Mouse (Mus musculus) adrenal gland, postnatal 36 days (tissue): ENCODE data around the gene Coq10b. TPM values are rescaled to one million over a fixed set of nuclear protein-coding genes. Genes with fewer than 3 reads are reported as not detected.
"Not testable (repeated sequence)": the region's sequence is repeated elsewhere in the genome, so short reads cannot be mapped to it uniquely, and the experiment has no call there.

Experiments
- DNase-seq, 2 experiments: peaks; one replicate each; pipeline ENCODE4 v3.0.0; 2021; ENCODE audit warnings: mixed read lengths in 1 of 2
- total RNA-seq, 2 experiments: library from RNA; stranded (reverse); gene quantifications; 2 replicates each; pipeline ENCODE4 v1.2.3; 2021

The Coq10b gene
- total RNA-seq, 2 experiments from 2014 or later, result 142 to 168 TPM

DNA sequence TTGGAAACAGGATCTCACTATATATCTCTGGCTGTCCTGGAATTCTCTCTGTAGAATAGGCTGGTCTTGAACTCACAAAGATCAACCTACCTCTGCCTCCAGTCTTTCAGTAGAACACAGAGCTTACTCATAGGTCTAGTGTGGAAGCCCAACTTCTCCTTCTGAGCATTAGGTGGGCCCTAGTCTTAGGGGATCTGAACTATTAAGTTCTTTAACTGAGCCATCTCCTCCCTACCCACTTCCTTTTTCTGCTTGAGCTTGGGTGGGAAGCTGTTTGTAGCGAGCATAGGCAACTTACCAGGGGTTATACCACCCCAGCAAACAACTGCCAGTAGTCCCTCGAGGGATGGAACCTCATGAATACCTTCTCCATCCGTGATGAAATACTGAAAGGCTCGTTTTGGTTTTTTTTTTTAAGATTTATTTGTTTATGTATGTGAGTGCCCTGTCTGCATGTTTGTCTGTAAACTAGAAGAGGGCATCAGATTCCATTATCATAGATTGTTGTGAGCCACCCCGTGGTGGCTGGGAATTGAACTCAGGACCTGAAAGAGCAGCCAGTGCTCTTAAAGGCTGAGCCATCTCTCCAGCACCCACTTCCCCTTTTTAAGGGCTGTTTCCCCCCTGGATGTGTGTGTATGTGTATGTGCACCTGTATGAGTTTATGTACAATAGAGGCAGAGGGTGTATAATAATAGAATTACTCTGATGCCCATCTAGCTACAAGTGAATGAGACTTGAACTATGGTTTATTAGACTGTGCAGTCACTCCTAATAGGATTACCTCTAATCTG, 2.9 kb downstream of the Coq10b start:
- DNase-seq, result no peak

DNA sequence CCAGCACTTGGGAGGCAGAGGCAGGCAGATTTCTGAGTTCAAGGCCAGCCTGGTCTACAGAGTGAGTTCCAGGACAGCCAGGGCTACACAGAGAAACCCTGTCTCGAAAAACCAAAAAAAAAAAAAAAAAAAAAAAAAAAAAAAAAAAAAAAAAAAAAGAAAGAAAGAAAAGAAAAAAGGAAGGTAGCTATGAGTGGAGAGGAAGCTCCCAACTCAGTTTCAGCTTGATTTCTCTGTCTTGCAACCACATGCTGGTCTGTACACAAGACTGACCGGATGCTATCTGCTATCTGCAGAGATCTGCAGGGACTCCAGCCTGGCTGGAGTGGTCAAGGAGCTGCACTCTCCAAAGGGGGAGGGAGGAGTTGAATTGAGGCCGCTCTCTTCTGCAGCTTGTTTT, 5.8 kb downstream of the Coq10b start:
- DNase-seq, result not testable (repeated sequence)

DNA sequence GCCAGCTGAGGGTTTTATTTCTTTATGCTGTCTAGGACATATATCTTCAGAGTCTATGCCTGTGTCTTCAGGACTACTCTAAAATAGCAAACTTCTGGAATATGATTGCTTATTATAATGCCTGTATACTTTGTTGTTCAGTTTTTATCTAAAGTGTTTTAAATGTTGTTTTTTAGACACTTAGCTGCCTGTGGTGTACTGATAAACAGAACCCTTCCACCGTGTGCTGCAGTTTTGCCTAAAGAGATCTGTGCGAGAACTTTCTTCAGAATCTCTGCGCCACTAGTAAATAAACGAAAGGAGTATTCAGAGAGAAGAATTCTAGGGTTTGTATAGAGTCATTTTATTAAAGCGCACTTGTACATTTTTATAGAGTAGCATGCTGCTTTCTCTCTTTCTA, 8.5 kb downstream of the Coq10b start:
- no peak for DNase-seq

DNA sequence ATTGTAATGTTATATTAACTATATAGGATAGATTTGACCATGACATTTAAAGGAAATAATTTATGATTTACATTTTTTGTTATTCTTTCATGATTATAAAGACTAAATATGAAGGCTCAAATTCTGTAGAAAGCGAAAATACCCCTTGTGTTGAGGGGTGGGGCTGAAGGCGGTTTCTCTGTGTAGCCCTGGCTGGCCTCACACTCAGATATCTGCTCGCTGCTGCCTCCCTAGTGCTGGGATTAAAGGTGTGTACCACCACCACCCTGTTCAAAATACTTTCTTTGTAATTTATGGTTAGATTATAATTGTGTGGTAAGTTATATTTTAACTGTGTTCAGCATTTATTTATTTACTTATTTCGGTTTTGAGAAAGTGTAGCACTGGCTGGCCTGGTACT, 9.2 kb downstream of the Coq10b start:
- DNase-seq, result no peak

DNA sequence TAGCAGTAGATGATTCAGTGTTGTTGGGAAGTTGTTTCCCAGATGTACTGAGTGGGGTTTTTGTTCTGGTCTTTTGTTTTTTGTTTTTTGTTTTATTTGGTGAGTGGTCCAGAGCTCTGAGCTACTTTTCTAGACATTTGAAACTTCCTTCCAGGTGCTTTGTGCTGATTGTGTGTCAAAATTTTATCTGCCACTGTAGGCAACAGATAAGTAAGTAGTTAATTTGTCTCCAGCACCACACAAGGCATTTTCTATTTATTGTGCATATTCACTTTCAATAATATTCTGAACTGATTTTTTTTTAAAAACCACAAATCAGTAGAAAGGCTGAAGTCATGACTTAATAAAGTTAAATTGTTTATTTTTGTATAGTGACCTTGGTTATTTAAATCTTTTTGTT, 19.8 kb downstream of the Coq10b start:
- DNase-seq, result not testable (repeated sequence)

DNA sequence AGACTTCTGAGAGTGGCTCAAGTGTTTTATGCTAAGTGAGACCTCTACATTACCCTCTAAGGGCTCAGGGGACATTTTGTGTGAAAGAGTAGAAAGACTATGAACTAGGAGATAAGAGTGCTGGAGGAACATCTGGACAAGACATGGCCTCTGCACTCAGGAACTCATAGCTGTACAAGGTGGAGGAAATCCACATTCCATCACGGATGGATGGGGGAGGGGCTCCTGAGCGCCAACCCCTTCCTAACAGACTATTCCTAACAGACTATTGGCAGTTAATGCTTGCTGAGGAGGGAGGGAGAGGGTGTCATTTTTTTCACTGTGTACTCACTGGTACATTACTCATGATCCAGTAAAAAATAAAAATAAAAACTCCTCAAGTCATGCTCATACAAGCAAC, 22.2 kb downstream of the Coq10b start:
- DNase-seq, result peak in 1 of 2 experiments; percentile 21

DNA sequence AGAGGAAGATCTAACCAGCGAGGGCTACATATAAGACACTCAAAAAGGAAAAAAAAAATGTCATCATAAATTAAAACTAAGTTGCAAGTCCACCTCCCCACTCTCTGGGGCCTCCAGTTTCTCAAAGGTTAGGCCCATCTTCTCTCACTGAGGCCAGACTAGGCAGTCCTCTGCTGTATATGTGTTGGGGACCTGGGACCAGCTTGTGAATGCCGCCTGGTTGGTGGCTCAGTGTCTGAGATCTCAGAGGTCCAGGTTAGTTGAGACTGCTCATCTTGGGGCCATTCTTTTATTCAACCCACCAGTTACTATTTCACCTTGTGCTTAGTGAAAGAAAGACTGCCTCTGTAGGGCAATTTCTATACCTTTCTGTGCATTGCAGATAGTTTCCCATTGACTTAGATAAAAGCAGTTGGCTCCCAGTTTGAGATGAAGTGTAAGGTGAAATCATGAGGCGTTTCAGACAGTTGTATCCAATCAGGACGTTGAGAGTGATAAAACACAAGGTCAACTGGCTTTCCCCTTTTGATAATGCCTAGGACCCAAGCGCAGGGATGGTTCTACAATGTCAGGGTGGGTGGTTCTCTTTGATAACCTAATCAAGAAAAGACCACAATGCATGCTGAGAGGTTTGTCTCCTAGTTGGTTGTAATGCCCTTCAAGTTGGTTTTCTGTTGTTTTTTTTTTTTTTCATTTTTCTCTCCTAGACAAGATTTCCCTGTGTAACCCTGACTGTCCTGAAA, 23.3 kb downstream of the Coq10b start:
- no peak for DNase-seq

DNA sequence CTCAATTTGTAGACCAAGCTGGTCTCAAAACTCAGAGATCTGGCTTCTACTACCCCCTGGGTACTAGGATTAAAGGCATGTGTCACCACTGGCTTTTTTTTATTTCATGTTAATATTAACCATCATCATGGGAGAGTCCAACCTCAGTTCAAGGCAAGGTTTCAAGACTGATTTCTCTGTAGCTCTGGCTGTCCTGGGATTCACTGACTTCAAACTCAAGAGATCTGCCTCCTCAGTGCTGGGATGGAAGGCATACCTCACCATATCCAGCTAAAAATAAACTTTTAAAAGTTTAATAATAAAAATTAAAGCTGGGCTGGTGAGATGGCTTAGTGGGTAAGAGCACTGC, 23.8 kb downstream of the Coq10b start:
- no peak for DNase-seq

DNA sequence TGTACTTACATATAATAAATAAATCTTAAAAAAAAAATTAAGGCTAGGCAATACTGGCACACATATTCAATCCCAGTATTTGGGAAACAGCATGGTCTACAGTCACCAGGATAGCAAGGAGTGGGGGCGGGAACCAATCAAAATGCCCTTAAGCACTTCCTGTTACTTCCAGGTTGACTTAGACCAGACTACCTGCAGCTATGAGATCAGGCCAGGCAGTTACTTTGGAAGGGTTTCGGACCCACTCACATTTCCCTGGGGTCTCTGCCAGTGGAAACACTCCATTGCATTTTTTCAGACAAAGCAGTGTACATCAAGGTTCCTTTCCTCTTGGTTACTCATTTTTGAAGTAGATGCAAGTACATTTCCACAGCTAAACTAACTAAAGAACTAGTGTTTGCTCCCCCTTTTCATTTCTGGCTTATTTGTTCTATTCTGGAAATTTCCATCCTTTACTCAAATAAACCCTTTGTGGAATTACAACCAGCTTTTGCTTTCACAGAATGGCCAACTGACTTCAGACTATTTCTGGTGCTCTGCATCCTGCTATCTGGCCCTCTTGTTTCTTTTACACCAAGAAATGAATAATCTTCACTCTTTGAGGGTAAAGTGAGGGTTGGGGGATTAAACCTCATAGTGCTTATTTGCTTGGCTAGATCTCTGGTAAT, 24.4 kb downstream of the Coq10b start:
- DNase-seq, result peak; percentile 34 to 40

DNA sequence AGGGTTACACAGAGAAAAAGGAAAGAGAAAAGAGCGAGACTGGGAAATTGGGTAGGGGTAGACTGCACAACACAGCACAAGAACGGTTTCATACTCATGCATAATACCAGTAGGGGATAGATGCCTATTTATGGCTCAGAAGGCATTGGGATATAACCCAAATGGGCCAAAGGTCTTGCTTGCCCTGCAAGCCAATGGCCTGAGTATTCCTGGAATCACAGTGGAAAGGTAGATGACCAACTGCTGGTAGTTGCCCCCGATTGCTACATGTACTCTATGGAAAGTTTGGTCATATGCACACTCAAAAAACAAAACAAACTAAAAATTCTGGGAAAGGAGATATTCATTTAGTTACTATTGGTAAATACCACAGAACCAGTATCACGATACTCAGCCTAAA, 27.1 kb downstream of the Coq10b start:
- peak in 1 of 2 experiments; percentile 18 for DNase-seq

DNA sequence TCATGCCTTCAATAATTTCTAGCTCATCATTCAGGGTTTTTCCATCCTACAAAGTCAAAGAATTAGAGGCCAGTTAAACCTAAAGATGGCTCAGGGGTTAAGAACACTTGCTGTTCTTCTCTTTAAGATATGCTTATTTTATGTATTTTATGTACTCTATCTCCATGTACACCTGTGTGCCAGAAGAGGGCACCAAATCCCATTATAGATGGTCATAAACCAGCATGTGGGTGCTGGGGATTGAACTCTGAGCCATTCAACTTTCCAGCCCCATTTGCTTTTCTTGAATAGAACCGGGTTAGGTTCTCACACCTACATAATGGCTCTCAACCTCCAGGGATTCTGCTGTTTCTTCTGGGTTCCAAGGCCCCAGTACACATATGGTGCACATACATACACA, 29.5 kb downstream of the Coq10b start:
- DNase-seq, result no peak

DNA sequence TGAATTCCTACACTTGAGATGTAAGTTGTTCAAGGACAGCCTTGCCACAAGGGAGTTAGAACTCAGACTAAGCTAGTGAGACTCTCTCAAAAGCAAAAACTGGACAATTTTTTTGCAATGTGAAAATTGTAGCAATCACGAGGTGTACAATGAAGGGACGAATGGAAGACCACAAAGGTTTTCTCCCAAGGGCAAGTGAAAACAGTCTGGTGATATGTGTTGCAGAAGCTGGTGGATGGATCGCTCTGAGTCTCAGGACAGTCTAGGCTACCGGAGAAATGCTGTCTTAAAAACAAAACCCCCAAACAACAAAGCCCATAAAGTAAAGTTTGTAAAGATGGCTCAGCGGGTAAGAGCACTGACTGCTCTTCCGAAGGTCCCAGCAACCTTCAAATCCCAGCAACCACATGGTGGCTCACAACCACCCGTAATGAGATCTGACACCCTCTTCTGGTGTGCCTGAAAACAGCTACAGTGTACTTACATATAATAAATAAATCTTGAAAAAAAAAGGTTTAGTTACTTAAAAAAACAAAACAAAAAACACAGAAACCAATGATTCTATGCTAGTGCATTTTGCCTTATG, 33.3 kb downstream of the Coq10b start:
- DNase-seq, result peak in 1 of 2 experiments; percentile 28

DNA sequence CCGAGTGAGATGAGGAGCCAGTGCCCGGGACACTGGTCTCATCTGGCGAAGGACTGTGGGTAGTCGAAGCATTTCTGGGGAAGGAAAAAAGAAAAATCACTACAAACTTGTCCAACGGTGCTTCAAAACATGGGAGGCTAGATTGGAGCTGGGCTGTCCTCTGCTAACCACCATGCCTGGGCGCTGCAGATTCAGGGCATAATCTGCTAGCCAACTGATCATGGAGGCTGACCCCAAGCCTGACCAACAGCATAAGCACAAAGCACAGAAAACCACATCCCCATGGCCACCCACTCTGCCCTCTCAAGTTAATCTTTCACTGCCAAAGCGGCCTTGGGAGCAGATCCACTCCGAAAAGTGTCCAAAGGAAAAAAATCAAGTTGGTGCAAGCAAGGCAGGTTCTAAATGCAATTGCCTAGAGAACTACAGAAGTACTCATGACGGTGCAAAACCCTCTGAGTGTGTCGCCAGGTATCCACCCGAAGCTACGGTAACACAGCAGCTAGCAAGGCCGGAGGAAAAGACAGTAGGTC, 34.4 kb downstream of the Coq10b start:
- DNase-seq, result peak; percentile 39 to 40

DNA sequence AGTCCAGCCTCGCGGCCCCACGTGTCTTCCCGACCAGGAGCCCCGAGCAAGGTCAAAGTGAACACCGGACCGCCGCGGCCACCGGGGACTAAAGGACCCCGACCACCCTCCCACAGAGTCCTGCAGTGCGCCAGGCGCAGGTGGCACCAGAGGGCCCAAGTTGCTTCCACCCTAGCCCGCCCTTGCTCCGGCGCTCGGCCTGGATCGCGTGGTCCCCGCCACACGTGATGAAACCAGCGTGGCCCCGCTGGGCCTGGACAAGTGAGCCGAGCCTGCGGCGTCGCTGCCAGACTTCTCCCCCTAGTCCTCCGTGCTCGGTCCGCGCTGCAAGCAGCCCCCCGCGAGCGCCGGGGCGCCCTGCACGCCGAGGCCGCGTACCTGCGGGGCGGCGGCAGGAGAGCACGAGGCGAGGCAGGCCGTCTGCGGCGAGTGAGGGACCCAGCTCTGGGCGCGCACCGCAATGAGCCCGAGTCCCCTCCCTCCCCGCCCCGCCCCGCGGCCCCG, 34.9 kb downstream of the Coq10b start:
- peak in 1 of 2 experiments; percentile 77 for DNase-seq

DNA sequence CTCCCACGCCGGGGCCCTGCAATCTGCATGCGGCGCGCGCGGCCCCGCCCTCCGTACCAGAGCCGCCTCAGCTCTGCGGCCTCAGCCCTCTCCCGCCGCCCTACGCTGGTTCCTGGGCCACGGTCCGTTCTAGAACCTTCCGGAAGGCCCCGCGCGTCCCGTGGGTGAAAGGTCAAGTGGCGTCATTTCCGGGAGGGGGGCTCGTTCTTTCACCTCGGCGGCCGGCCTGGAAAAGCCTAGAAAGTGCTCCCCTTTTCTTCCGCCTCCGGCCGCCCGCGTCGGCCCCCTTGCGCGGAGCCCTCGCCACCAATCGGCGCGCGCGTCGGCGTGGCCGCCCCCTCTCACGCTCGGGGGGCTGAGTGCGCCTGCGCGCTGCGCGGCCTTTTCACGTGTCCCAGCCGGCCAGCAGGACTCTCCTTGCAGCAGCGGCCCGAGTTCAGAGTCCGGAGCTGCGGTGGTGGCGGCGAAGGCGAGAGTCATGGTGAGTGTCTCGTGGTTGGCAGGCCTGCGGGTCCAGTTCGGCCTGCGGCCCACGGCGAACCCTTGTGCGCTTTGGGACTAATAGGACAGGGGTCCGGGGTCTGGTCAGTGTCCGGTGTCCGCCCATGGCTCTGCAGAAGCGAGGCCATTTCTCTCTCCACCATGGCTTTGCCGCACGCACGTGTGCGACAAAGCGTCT, 35.5 kb downstream of the Coq10b start, which contains the start of the genes Hspe1 and Hspd1:
Gene Hspe1 (plus strand): TSS at position 201 of the 679 bp plus-strand sequence.
Gene Hspd1 (minus strand): TSS at position 312 of the 679 bp plus-strand sequence.
- peak; percentile 99 for DNase-seq

DNA sequence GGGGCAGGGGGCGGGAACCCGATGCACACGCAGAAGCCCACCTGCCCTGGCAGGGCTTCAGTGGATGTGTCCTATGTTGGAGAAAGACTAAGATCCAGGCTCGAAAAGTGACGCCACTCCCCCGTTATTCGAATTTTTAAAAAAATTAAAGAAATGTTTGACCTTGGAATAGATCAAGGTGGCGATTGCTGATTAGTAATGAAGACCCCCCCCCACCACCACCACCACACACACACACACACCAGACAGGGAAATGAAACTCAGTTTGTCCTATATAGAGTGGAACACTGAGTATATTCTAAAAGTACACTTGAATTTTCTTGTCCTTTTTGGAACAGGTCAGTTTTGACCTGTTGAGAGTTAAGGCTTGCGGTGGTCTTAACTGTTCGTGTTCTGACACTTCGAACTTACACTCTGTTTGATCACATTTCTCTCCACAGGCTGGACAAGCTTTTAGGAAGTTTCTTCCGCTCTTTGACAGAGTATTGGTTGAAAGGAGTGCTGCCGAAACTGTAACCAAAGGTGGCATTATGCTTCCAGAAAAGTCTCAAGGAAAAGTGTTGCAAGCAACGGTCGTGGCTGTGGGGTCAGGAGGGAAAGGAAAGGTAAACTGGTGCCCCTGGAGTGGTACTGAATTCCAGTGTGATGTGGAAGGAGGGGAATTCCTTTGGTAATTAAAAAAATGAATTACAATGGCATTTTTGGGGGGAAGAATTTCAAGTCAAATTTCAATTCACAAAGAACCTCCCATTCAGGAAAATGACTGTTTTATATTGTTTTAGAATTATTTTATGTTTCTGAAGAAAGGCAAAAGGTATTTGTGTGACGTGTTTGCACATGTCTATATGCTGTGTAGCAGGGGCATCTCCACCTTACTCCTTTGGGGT, 36.3 kb downstream of the Coq10b start:
- DNase-seq, result no peak

DNA sequence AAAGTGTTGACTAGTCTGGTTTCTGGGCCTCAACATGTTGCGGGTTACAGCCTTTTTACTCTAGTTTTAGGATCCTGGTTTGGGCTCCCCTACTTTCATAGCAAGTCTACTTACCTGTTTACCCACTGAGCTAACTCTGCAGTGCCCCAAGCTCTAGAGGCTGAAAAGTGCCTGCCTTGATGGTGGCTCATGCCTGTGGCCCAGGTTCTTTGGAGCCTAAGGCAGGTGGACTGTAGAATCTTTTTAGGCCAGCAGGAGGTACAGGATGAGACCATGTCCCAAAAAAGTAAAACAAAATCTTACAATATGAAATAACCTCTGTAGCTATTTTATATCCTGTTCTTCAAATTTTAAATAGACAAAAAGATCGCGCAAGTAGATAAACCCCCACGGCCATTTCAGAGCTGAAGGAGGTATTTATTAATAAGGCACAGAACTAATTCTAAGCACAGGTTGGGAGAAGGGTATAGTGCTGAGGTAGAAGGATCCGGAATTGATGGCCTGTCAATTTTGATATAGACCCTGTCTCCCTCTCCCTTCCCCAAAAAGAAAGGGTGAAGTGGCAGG, 37.0 kb downstream of the Coq10b start:
- DNase-seq, result no peak

DNA sequence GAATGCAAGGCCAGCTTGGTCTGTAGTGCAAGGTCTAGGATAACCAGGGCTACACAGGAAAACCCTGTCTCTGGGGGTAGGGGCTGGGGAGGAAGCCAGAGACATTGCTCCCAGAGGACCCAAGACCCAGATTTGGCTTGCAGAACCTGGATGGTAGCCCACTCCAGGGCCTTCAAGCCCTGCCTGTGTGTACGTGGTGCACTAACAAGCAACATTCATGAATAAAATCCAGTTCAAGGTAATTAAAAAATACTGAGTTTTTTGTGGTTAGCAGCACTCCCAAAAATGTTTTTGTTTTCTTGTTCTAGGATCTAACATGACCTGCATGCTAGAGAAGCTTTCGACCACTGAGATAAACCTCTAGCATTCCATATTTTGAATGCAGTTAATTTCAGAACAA, 39.5 kb downstream of the Coq10b start:
- peak; percentile 60 to 62 for DNase-seq

DNA sequence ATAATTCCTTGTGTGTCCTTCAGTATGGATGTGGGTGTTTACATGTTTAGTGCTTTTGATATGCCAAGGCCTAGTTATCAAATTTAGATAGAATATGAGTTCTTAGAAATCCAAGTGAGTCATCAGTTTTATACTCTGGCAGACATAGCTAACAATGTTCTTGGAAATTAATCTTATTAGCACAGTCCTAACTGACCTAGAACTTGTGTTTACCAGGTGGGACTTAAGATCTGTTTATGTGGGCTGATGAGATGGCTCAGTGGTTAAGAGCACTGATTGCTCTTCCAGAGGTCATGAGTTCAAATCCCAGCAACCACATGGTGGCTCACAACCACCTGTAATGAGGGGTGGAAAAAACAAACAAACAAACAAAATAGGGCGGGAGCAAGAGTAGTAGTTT, 39.9 kb downstream of the Coq10b start:
- DNase-seq, result no peak
